Mouse (Mus musculus): ENCODE results near the gene Ano6.

Ano6 gene

GRCm38 (mm10) chr15:95931013-95931775, 140.6 kb downstream of the Ano6 start:
- peak in 1 of 2 experiments; percentile 20 for DNase-seq (ENCODE audit: low spot score in 2 of 2)

GRCm38 (mm10) chr15:95932358-95932757, 141.7 kb downstream of the Ano6 start:
- DNase-seq (ENCODE audit: low spot score in 2 of 2), result peak; percentile 53 to 59

DNA sequence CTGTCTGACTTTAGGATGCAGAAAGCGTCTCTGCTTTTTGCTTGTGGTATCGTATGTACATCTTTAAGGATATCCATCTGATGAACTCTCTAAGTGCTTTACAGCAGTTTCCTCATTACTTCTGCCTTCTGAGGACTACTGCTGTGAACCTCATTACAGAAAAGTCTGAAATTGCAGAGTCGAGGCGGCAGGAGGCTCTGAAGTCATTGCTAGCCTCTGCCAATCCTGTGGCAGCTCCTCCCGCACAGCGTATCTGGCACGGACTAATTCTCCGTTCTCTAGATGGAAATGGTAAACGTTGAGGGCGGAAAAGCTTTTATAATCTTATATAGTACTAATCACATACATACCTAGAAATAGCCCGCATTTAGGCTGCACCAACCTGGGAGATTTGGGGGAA, 144.5 kb downstream of the Ano6 start:
- peak; percentile 18 to 29 for DNase-seq (ENCODE audit: low spot score in 2 of 2)

DNA sequence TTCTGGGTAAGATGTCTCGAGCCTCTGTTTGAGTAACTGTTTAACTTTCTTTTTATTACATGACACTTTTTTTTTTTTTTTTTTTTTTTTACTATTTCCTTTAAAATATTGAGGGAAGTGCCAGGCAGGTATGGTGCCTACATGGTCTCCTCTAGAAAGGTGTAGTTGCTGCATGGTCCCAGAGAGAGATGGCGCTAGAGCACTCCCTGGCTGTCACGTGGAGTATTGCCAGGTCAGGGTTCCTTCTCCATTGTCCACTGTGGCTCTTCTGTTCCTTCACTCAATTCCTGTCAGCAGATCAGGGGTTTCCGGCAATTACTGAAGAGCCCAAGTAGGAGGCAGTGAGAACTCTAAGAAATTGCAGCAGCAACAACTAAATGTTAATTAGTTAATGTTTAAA, 152.8 kb downstream of the Ano6 start:
- no peak for DNase-seq (ENCODE audit: low spot score in 2 of 2)

DNA sequence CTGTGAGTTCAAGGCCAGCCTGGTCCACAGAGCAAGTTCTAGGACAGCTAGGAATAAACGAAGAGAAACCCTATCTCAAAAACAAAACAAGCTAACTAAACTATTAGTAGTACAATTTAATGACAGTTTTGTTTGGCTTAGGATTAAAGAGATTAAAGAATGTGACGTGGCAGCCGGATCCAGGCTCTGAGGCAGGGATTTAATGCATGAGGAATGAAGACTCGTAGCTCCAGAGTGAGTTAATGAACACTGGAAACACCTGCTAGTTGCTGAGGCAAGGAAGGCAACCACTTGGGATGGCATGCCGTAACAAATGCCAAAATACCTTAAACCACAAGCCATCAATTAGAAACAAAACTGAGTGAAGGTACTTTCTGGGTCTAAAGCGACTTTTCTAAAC, 153.7 kb downstream of the Ano6 start:
- no peak for DNase-seq (ENCODE audit: low spot score in 2 of 2)

DNA sequence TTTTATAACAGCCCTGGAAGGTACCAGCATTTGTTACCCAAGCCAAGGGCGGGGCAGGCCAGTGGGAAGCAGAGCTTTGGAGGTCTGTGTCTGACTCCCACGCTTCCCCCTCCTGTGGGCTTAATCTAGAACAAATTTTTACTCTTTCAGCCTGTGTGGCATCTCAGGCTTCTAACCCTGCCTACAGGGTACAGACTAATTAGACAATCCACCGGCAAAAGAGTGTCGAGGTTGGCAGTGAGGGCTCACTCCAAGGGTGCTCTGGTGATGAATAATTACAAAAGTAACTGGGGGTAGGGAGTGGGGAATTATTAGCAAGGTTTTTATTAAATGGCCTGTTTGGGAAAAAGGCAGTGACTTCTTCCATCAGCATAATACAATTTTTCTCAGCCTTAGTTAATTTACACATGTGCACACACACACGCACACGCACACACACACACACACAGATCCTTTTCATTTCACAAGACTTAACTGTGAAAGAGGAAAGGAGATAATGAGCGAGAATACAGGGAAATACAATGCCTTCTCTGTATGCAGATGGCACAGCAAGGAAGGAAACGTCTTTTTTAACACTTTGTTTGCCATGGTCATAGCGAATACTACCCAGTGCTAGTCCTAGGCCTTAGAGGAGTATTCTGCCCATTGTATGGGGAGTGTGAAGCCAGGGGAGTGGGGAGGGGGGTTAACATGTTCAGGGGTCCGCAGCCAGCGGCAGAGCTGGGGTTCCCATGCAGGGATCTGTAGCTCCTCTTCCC, 155.5 kb downstream of the Ano6 start:
- DNase-seq (ENCODE audit: low spot score in 2 of 2), result no peak

GRCm38 (mm10) chr15:95948411-95948810, 157.8 kb downstream of the Ano6 start:
- no peak for DNase-seq (ENCODE audit: low spot score in 2 of 2)

- DNase-seq (ENCODE audit: low spot score in 2 of 2), result no peak
Measured at GRCm38 (mm10) chr15:95949336-95949735, 158.7 kb downstream of the Ano6 start.

DNA sequence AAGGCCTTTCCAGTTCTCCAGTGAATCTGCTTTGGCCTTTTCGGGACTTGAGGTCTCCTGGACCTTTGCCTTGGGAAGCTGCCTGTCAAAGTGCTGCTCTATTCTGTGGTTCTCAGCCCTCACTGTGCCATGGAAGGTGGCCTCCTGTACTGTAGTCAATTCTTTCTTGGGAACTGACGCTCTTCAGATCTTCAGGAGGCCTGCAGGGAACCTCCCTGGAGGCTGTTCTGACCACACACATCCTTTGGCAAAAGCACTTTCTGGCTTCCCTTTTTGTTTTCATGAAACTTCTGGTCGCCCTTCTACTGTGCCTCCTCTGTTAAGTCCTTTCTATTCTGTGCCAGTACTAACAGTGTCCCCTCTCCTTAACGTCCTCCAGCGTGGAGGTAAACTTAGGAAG, 160.9 kb downstream of the Ano6 start:
- no peak for DNase-seq (ENCODE audit: low spot score in 2 of 2)

DNA sequence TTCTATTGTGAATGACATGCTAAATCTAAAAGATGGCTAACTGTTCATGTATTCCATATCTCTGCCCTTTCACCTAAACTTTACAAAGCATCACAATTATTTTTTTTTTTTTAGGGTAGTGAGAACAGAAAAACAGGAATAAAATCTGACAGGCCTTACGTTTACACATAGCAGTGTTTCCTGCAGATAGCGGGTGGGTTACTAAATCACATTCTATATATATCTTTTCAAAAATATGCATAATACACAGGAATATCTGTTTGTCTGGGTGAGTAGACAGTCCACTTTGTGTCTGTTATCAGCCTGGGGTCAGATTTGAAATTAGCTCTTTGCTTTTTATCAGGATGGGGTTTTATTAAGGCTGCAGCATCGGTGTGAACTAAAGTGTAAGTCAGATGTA, 166.0 kb downstream of the Ano6 start:
- no peak for DNase-seq (ENCODE audit: low spot score in 2 of 2)

DNA sequence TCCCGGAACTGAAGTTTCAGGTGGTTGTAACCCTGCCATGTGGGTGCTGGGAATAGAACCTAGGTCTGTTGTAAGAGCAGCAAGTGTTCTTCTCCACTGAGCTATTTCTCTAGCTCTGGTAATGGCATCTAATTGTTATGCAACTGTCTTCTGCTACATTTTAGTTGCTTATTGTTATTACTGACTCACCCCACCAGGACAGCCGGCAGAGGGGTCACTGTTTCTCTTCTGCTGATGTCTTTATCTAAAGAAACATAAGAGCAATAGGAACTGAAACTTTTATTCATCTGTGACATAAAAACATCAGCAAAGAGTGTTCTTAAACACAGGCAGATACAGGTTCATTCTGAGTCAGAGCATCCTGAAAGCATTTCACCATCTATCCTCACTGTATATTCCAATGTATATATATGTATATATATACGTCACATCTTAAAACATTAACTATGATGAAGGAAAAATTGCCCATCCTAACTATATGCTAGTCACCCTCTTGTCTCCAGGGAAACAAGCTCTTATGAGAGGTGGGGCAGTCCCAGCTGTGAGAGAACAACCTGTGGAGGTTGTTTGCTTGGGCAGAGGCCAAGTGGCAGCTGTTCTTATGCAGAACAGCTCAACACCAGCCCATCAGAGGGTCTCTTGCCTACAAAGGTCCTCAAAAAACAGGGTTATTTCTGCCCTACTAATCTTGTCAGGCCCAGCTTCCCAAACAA, 171.9 kb downstream of the Ano6 start:
- no peak for DNase-seq (ENCODE audit: low spot score in 2 of 2)

- DNase-seq (ENCODE audit: low spot score in 2 of 2), result no peak
Measured at GRCm38 (mm10) chr15:95963124-95963482, 172.5 kb downstream of the Ano6 start.

DNA sequence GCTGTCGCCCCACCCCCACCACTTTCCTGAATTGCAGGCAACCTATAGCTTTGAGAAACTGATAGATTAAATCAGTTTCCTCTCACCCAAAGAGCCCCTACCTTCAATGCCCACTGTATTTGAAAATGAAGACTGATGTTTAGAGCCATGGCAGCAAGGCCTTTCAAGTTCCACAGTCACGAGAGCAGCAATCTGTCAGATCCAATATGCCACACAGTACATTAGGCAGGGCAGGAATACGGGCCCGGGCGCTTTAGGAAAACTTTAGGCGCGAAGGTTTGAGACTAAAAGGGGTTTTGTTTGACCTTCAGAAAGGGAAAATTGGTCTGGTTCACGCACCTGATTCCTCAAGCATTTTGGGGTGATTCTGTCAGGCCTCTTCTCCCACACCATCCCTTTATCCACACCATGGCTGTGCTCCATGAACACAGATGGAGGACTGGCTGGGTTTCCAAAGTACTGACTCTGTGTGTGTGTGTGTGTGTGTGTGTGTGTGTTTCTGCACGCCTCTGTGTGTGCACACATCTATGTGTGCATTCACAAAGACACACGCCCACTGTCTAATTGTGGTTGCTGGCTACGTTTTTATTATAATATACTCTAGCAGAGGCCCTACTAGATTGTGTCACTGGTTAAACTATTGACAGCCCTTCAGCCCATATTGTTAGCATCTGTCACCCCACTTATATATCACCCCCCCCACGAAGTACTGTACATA, 173.0 kb downstream of the Ano6 start:
- no peak for DNase-seq (ENCODE audit: low spot score in 2 of 2)

DNA sequence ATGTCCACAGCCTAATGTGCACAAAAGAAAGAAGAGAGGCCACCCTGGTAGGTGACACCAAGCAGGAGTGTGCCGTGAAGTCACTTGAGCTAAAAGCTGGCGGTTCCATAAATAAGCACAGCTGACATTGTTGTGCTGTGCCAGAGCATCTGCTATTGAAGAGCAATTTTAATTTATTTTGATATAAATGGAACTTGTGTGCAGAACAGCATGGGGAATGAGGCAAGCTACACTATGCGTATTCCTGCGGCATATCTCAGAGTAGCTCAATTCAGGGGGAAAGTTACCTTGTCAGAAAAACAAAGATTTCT, 173.6 kb downstream of the Ano6 start:
- DNase-seq (ENCODE audit: low spot score in 2 of 2), result no peak

- DNase-seq (ENCODE audit: low spot score in 2 of 2), result no peak
Measured at GRCm38 (mm10) chr15:95966979-95967378, 176.3 kb downstream of the Ano6 start.

DNA sequence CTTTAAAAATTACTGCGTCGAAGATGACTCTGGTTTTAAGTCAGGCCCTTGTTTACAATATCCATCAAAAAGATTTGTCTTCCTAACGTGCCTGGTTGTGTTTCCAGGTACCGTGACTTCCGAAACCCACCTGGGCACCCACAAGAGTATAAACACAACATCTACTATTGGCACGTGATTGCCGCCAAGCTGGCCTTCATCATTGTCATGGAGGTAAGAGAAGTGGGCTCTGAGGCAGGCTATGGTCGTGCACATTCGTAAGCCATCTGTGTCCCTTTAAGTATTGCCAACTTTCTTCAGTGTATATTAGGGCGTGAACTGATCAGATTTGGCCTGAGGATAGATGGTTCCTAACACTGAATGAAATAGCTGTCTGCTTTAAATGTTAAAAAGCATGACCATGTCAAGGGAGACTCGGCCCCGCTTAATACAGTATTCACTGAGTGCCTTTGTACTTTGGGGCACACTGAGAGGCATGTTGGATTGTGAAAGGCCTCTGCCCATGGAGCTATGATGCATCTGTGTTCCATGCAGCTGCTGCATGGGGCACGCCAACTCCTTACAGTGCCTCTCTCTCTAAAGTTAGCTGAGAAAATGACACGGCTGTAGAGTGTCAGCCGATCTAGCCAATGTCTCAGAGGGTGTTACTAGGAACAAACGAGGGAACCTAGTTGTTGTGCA, 177.0 kb downstream of the Ano6 start:
- DNase-seq (ENCODE audit: low spot score in 2 of 2), result no peak

DNA sequence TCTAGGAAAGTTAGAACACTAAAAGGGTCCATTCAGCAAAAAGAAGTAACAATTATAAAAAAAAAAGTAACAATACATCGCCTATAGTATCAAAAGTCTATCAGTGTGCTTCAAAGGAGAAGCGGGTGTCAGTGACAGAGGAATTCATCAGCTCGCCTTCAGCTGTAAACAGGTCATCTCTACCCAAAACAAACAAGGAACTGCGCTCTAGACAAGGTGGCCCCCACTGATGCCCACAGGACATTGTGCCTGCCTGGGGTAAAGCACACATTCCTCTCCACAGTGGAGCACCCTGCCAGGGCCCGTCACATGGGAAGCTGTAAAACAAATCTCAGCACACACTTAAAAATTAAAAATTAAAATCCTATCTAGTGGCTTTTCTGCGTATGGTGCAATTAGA, 179.0 kb downstream of the Ano6 start:
- DNase-seq (ENCODE audit: low spot score in 2 of 2), result no peak

DNA sequence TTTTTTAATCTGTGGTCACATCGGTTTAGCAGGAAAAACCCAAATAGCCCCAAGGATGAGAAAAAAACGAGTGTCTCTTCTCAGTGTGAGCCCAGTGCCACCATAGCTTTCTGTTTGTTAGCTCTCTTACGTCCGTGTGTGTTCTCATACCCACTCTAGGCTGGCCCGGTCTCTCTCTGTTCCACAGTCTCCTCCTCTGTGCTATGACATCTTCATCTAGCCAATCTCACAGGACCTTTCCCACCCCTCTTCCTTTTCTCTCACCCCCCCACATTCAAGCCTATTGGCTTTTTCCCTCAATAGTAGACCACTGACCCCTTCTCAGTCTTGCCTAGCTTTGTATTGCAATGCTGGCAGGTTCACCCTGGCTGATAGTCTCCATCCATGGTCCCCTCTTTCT, 179.5 kb downstream of the Ano6 start:
- no peak for DNase-seq (ENCODE audit: low spot score in 2 of 2)

GRCm38 (mm10) chr15:95970691-95971090, 180.0 kb downstream of the Ano6 start:
- DNase-seq (ENCODE audit: low spot score in 2 of 2), result no peak

DNA sequence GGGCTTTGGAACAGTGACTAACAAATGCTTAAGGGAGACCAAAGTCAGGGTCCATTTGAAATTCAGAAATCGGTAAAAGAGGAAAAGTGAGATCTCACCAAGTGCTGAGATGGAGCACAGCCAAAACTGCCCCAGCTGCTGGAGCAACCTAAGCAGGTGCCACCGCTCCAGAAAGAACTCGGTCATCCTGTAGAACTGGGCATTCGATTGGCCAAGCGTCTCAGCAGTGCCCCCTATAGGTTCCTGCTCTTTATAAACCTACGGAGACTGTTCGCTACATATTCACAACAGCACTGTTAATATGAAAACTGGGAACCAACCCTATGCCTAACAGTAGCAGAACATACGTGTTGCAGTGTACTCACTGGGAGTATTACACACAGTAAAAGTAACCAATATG, 180.7 kb downstream of the Ano6 start:
- no peak for DNase-seq (ENCODE audit: low spot score in 2 of 2)

DNA sequence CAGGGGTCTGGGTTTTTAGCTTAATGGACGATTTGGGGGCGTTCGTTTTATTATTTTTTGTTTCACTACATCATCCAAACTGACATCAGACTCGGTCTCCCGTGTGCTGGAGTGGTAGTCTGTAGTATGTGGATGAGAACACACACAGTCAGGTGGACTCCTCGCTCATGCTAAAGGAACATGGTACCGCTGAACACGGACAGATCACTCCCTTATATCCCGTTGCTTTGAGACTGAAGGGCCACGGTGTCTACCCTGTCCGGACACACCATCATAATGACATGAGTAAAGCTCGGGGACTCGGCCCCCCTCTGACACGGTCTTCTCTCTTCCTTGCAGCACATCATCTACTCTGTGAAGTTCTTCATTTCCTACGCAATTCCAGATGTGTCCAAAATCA, 181.5 kb downstream of the Ano6 start:
- no peak for DNase-seq (ENCODE audit: low spot score in 2 of 2)

DNA sequence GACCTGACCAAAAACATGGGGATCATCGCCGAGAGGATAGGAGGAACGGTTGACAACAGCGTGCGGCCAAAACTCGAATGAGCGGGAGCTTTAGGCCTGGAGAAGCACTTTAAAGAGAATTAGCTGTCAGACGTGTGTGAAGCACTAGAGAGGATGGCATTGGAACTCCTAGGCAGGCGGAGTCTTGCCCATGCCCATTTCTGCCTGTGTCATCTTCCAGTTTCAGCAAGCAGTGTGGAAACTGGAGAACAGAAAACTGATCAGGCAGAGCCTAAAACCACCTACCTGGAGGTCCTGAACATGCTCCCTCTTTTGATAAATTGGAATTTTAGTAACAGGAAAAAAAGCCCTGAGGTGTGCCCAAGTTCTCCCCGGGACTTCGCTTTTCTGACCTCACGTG, 182.0 kb downstream of the Ano6 start:
- no peak for DNase-seq (ENCODE audit: low spot score in 2 of 2)
